Mouse (Mus musculus) liver, embryonic 15.5 days (tissue): ENCODE data around the gene Prodh2. TPM values are rescaled to one million over a fixed set of nuclear protein-coding genes. Genes with fewer than 3 reads are reported as not detected.
A peak's percentile ranks its signal among the peaks of the same experiment; 100 is the strongest.
"Not testable (repeated sequence)": the region's sequence is repeated elsewhere in the genome, so short reads cannot be mapped to it uniquely, and the experiment has no call there.

Source experiments
- ATAC-seq: fragments of 200-750 bp; cut with Nextera tagmentation; 2 replicates; pipeline ENCODE4 v1.8.0; 2017; ENCODE audit warnings: moderate number of reproducible peaks, mild to moderate bottlenecking, moderate library complexity; ENCODE audit not compliant: insufficient read depth
- H3K27ac ChIP-seq: fragments of 300-500 bp; sonication (generic); replicated peaks from 2 replicates; pipeline ENCODE4 v1.5.1; 2015; ENCODE audit warnings: mild to moderate bottlenecking, inconsistent platforms
- H3K27me3 ChIP-seq: fragments of 300-500 bp; sonication (generic); 2 replicates; pipeline ENCODE4 v1.6.1; 2015; ENCODE audit warnings: mild to moderate bottlenecking, inconsistent platforms
- H3K36me3 ChIP-seq: fragments of 300-500 bp; sonication (generic); replicated peaks from 2 replicates; pipeline ENCODE4 v1.6.1; 2015; ENCODE audit warnings: moderate library complexity, mild to moderate bottlenecking, inconsistent platforms
- H3K4me1 ChIP-seq: fragments of 300-500 bp; sonication (generic); replicated peaks from 2 replicates; pipeline ENCODE4 v1.6.1; 2015; ENCODE audit warnings: inconsistent platforms
- H3K4me2 ChIP-seq: fragments of 300-500 bp; sonication (generic); 2 replicates; pipeline ENCODE4 v1.6.1; 2015; ENCODE audit warnings: moderate library complexity, mild to moderate bottlenecking, inconsistent platforms
- H3K4me3 ChIP-seq: fragments of 300-500 bp; sonication (generic); replicated peaks from 2 replicates; pipeline ENCODE4 v1.5.1; 2015; ENCODE audit warnings: mild to moderate bottlenecking, inconsistent platforms
- H3K9ac ChIP-seq: fragments of 300-500 bp; sonication (generic); 2 replicates; pipeline ENCODE4 v1.6.1; 2015; ENCODE audit warnings: moderate library complexity, mild to moderate bottlenecking, inconsistent platforms
- H3K9me3 ChIP-seq: fragments of 300-500 bp; sonication (generic); replicated peaks from 2 replicates; pipeline ENCODE4 v1.6.1; 2016; ENCODE audit warnings: inconsistent platforms
- WGBS: fragments of 180-500 bp; shearing (Covaris S2); methylation state at CpG from one replicate; pipeline ENCODE4 v1.1.7; 2015; ENCODE audit warnings: mixed read lengths; ENCODE audit not compliant: insufficient replicate concordance; 5-methylcytosine and 5-hydroxymethylcytosine counted together
- polyA plus RNA-seq: library from polyadenylated mRNA; unstranded; fragments of >200 nt; fragmentation: Nextera tagmentation; extraction: Ambion mirVana; gene quantifications from 2 replicates; pipeline ENCODE4 v1.2.1, GENCODE M21; 2015

Prodh2 gene
- polyA plus RNA-seq, 1 experiment from 2014 or later = 57.8 TPM

DNA sequence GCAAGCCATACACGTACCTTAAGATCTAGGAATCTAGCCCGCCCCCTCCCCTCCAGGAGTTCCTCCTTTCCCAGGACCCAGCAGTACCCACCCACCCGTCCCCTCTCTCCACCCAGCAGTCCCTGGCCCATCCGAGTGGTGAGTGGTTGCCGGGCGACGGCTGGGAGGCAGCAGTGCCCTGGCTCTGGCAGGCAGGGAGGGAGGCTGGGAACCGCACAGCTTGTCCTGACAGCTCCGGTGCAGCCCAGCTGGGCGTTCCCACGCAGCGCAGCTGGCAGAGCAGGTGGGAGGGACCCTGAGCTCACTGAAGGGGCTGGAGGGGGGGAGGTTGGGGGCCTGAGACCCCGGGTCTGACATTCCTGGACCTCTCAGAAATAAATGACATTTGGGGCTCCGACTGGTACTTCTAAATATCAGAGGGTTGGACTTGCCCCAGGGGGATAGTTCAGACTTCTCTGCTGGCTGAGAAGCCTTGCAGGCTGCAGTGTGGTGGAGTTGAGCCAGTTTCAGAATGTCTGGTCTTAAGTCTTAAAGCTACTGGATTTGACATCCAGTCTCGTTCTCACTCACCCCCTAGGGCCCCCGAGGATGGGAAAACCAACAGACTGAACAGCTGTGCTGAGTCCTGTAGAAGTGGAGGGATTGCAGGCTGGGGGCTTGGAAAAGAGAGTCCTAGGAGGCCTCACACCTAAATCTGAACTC, 35.6 kb upstream of the Prodh2 start, which contains the start of the genes Kirrel2 and Nphs1:
TSS of gene Kirrel2 (minus strand) at position 62 of the 702 bp plus-strand sequence.
TSS of gene Nphs1 (plus strand) at position 687 of the 702 bp plus-strand sequence.
- H3K27ac ChIP-seq = no peak within 1 kb of the TSS
- H3K9me3 ChIP-seq = no peaks in the 10 kb centered on the region
- WGBS = 5% methylated on average over 16 of the region's 16 CpGs
- no peak within 1 kb of the TSS for H3K9ac ChIP-seq
- H3K4me1 ChIP-seq = peaks cover 9% of the 10 kb centered on the region
- H3K4me3 ChIP-seq = no peak within 1 kb of the TSS
- no peaks in the 10 kb centered on the region for H3K36me3 ChIP-seq
- ATAC-seq = no peak
- no peak within 1 kb of the TSS for H3K4me2 ChIP-seq
- H3K27me3 ChIP-seq = peaks cover 99% of the 10 kb centered on the region

DNA sequence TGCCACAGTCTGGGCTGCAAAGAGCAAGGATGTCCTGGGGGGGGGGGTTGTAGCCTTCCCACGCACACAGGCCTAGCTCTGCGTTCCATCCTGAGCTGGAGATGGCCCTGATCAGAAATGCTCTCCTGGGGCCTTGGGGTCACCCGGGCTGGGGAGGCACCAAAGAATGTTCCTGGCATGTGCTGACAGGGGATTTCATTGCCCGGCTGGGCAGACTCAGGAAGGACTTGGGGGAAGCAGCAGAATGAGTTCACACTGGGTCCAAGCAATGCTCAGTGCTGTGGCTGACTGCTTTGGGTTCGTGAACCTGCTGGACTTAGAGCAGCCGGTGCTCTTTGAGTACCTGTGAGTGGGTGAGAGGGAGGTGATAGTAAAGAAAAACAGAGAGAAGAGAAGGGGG, 33.9 kb upstream of the Prodh2 start:
- Histone ChIP-seq H3K9ac (no peak overlapping the region), H3K27ac (no peak overlapping the region), H3K4me1 (no peaks in the 10 kb centered on the region), H3K9me3 (no peaks in the 10 kb centered on the region), H3K36me3 (no peaks in the 10 kb centered on the region), H3K4me3 (no peak overlapping the region), H3K27me3 (peaks cover 97% of the 10 kb centered on the region), H3K4me2 (no peak overlapping the region)
- no peak for ATAC-seq
- 39% methylated on average over 6 of the region's 6 CpGs for WGBS

DNA sequence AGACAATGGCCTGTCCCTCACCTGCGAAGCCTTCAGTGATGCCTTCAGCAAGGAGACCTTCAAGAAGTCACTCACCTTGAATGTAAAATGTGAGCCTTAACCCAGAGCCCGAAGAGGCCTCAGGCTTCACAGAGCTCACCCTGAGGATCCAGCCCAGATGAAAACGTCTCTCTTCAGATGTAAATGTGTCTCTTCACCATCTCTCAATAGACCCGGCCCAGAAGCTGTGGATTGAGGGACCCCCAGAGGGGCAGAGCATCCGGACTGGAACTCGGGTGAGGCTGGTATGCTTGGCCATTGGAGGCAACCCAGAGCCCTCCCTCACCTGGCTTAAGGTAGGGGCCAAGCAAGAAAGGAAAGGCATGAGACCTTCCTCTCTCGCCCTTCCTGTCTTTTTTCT, 29.9 kb upstream of the Prodh2 start:
- Histone ChIP-seq H3K9me3 (no peaks in the 10 kb centered on the region), H3K36me3 (no peaks in the 10 kb centered on the region), H3K27me3 (peaks cover 93% of the 10 kb centered on the region), H3K4me3 (no peak overlapping the region), H3K9ac (no peak overlapping the region), H3K4me1 (no peaks in the 10 kb centered on the region), H3K4me2 (no peak overlapping the region), H3K27ac (no peak overlapping the region)
- WGBS = 27% methylated on average over 7 of the region's 7 CpGs
- ATAC-seq = no peak

DNA sequence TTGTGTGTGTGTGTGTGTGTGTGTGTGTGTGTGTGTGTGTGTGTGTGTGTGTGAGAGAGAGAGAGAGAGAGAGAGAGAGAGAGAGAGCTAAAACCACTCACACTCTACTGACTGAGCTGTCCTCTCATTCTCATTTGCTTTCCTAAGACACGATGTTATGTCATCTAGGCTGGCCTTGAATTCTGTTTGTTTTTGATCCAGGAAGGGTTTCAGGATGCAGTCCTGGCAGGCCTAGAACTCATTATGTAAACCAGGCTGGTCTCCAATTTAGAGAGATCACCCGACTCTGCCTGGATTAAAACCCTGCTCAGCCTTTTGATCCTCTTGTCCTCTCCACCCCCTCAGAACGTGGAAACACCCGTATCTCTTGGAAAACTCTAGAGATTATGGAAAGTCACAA, 29.4 kb upstream of the Prodh2 start:
- Histone ChIP-seq H3K27ac (no peak overlapping the region), H3K36me3 (no peaks in the 10 kb centered on the region), H3K4me1 (no peaks in the 10 kb centered on the region), H3K4me2 (no peak overlapping the region), H3K9ac (no peak overlapping the region), H3K4me3 (no peak overlapping the region), H3K9me3 (no peaks in the 10 kb centered on the region), H3K27me3 (peaks cover 88% of the 10 kb centered on the region)
- no peak for ATAC-seq
- WGBS = 17% methylated on average over 4 of the region's 4 CpGs

DNA sequence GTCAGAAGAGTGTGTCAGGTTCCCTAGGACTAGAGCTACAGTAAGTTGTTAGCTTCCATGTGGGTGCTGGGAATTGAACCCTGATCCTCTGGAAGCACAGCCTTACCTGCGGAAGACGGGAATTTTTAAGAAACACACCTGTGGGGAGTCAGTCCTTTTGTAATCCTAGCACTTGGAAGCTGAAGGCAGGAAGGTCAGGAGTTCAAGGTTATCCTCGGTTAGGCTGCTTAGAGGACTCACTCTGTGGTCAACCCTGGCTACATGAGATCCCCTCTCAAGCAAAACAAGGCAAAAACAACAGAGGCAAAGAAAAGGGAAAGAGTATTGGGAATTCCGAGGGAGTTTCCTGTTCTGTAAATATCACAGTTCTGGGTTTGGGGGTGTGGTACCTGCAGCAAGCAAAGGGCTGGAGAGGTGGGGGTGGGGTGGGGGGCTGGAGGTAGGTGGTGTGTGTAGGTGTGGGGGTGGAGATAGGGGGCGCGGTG, 28.6 kb upstream of the Prodh2 start:
- no peaks in the 10 kb centered on the region for H3K36me3 ChIP-seq
- ATAC-seq = no peak
- no peaks in the 10 kb centered on the region for H3K4me1 ChIP-seq
- peaks cover 80% of the 10 kb centered on the region for H3K27me3 ChIP-seq
- no peak overlapping the region for H3K9ac ChIP-seq
- WGBS = 9% methylated on average over 6 of the region's 6 CpGs
- no peak overlapping the region for H3K4me2 ChIP-seq
- no peaks in the 10 kb centered on the region for H3K9me3 ChIP-seq
- no peak overlapping the region for H3K27ac ChIP-seq
- no peak overlapping the region for H3K4me3 ChIP-seq

DNA sequence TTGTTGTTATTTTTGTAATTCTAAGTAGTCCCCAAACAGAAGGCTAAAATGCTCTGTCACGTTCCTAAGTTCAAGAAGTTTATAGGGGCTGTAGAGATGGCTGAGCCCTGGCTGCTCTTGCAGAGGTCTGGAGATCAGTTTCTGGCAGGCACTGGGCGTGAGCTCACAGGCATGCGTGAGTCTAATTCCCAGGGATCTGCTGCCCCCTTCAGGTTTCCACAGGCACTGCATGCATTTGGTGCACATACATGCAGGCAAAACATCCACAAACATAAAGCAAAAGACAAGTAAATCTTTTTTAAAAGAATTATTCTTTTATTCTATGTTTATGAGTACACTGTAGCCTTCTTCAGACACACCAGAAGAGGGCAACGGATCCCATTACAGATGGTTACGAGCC, 21.0 kb upstream of the Prodh2 start:
- no peaks in the 10 kb centered on the region for H3K9me3 ChIP-seq
- H3K4me2 ChIP-seq = no peak overlapping the region
- H3K36me3 ChIP-seq = no peaks in the 10 kb centered on the region
- no peak overlapping the region for H3K9ac ChIP-seq
- 41% methylated on average over 5 of the region's 5 CpGs for WGBS
- H3K27ac ChIP-seq = no peak overlapping the region
- ATAC-seq = no peak
- H3K4me3 ChIP-seq = no peak overlapping the region
- 0 out of 2 replicates have a peak, but pooled peaks cover 4% of the 10 kb centered on the region for H3K4me1 ChIP-seq
- H3K27me3 ChIP-seq = peaks cover 6% of the 10 kb centered on the region

DNA sequence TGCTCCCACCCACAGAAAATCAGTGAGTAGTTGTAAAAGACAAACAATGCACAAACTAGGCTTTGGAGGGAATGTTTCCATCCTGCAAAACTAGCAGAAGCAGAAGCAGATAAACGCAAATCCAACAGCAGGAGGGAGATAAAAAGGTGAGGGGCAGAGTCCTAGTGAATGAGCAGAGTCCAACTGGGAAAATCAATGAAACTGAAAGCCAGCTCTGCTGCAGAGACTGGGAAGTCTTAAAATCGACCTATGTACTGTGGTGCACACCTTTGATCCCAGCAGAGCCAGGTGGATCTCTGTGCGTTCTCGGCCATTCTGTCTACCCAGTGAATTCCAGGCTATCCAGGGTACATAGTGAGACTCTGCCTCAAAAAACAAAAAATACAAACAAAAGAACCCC, 18.4 kb upstream of the Prodh2 start:
- Histone ChIP-seq H3K27ac (peak overlapping the region; percentile 57), H3K4me3 (no peak overlapping the region), H3K4me2 (no peak overlapping the region), H3K9ac (no peak overlapping the region), H3K27me3 (peaks cover 10% of the 10 kb centered on the region; the same call in 1 of the 2 replicates), H3K9me3 (no peaks in the 10 kb centered on the region), H3K4me1 (0 out of 2 replicates have a peak, but pooled peaks cover 4% of the 10 kb centered on the region), H3K36me3 (no peaks in the 10 kb centered on the region)
- ATAC-seq = peak; percentile 72
- 47% methylated on average over 4 of the region's 4 CpGs for WGBS

DNA sequence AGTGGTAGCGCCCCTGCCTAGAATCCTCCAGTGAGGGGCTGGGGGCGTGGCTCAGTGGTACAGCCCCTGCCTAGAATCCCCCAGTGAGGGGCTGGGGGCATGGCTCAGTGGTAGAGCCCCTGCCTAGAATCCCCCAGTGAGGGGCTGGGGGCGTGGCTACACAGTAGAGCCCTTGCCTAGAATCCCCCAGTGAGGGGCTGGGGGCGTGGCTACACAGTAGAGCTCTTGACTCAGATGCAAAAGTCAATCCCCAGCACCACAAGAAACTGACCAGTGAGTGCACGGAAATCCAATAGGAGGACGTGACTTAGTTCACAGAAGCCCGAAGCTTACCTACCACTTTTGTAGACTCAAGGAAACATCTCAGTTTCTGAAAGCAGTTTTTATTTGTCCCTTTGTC, 17.3 kb upstream of the Prodh2 start:
- H3K9ac ChIP-seq, ATAC-seq, H3K4me2 ChIP-seq, H3K36me3 ChIP-seq, H3K9me3 ChIP-seq, H3K4me1 ChIP-seq, H3K4me3 ChIP-seq, H3K27ac ChIP-seq: not testable (repeated sequence)
- WGBS = 65% methylated on average over 7 of the region's 7 CpGs
- H3K27me3 ChIP-seq = peaks cover 11% of the 10 kb centered on the region; the same call in 1 of the 2 replicates

DNA sequence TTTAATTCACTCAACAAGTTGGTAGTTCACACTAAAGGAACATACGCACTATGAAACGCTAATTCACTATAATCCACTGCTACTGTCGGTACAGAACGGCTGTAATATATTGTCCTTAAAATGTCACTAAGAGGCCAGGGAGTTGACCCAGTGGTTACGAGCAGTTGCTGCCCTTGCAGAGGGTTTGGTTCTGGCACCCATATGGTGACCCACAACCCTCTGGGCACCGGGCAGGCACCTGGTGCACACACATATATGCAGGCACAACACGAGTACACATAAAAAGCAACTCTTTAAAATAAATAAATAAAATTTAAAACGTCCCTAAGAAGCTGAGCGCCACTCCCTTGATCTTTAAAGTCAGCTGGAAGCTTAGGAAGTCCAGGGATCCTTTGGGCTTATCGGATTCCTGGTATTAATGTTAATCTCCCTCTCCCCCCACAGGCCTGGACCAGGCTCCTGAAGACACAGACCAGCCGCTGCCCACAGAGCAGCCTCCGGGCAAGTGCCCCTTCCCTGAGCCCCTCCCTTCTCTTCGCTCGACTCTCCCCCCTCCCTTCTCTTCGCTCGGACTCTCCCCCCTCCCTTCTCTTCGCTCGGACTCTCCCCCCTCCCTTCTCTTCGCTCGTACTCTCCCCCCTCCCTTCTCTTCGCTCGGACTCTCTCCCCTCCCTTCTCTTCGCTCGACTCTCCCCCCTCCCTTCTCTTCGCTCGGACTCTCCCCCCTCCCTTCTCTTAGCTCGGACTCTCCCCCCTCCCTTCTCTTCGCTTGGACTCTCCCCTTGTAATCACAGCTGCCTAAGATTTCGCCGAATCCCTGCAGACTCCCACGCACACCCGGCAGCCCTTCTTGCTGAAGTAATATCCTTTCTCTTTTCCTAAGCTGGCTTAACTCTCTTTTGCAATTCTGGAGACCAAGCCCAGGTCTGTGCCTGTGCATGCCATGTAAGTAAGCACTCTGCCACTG, 15.7 kb upstream of the Prodh2 start:
- no peak overlapping the region for H3K27ac ChIP-seq
- 0 out of 2 replicates have a peak, but pooled peaks cover 4% of the 10 kb centered on the region for H3K4me1 ChIP-seq
- no peak overlapping the region; the same call in 1 of the 2 replicates for H3K4me3 ChIP-seq
- H3K9ac ChIP-seq = no peak overlapping the region
- 12% methylated on average over 32 of the region's 32 CpGs for WGBS
- no peaks in the 10 kb centered on the region for H3K9me3 ChIP-seq
- H3K27me3 ChIP-seq = peaks cover 11% of the 10 kb centered on the region; the same call in 1 of the 2 replicates
- no peak for ATAC-seq
- no peaks in the 10 kb centered on the region for H3K36me3 ChIP-seq
- peak overlapping the region; percentile 41 for H3K4me2 ChIP-seq

DNA sequence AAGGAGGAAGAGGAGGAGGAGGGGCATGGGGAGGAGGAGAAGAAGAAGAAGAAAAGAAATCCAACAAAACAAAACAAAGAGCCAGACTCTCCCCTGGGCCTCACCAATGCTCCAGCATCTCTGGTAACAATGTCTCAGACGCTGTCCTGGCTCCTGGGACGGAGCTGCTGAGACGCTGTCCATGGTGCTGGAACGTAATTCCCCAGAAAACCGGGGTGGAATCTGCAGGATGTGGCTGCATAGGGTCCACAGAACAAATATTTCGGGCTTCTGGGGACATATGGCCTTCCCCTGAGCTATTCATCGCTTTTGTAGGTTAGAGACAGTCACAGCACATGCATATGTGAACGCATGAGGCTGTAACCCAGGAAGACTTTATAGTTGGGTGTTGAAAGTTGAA, 9.2 kb upstream of the Prodh2 start:
- H3K4me2 ChIP-seq = no peak overlapping the region
- 14% methylated on average over 8 of the region's 8 CpGs for WGBS
- H3K4me3 ChIP-seq = no peak overlapping the region
- H3K9me3 ChIP-seq = no peaks in the 10 kb centered on the region
- H3K27ac ChIP-seq = no peak overlapping the region
- H3K27me3 ChIP-seq = peaks cover 6% of the 10 kb centered on the region; the same call in 1 of the 2 replicates
- no peaks in the 10 kb centered on the region for H3K4me1 ChIP-seq
- ATAC-seq = no peak
- H3K9ac ChIP-seq = no peak overlapping the region
- no peaks in the 10 kb centered on the region for H3K36me3 ChIP-seq
